Mouse (Mus musculus) limb, embryonic 15.5 days (tissue): Measurements from ENCODE around the gene Terf2ip. TPM values are rescaled to one million over a fixed set of nuclear protein-coding genes. Genes with fewer than 3 reads are reported as not detected.

Source experiments
- ATAC-seq: fragments of 200-750 bp; cut with Nextera tagmentation; 2 replicates; pipeline ENCODE4 v1.8.0; 2017; ENCODE audit warnings: low read depth, moderate TSS enrichment; ENCODE audit not compliant: insufficient number of reproducible peaks, low FRiP score, low TSS enrichment
- H3K27ac ChIP-seq: fragments of 300-500 bp; sonication (generic); 2 replicates; pipeline ENCODE4 v1.5.1; 2015; ENCODE audit warnings: moderate library complexity, mild to moderate bottlenecking, inconsistent platforms
- H3K27me3 ChIP-seq: fragments of 300-500 bp; sonication (generic); 2 replicates; pipeline ENCODE4 v1.6.1; 2015; ENCODE audit warnings: inconsistent platforms
- H3K36me3 ChIP-seq: fragments of 300-500 bp; sonication (generic); 2 replicates; pipeline ENCODE4 v1.6.1; 2015; ENCODE audit warnings: inconsistent platforms
- H3K4me1 ChIP-seq: fragments of 300-500 bp; sonication (generic); 2 replicates; pipeline ENCODE4 v1.6.1; 2015; ENCODE audit warnings: inconsistent platforms
- H3K4me2 ChIP-seq: fragments of 300-500 bp; sonication (generic); 2 replicates; pipeline ENCODE4 v1.6.1; 2015; ENCODE audit warnings: mild to moderate bottlenecking, inconsistent platforms
- H3K4me3 ChIP-seq: fragments of 300-500 bp; sonication (generic); 2 replicates; pipeline ENCODE4 v1.5.1; 2015; ENCODE audit warnings: mild to moderate bottlenecking, inconsistent platforms
- H3K9ac ChIP-seq: fragments of 300-500 bp; sonication (generic); 2 replicates; pipeline ENCODE4 v1.6.1; 2015; ENCODE audit warnings: inconsistent platforms
- H3K9me3 ChIP-seq: fragments of 300-500 bp; sonication (generic); 2 replicates; pipeline ENCODE4 v1.6.1; 2016; ENCODE audit warnings: inconsistent platforms
- WGBS: fragments of 180-500 bp; shearing (Covaris S2); methylation state at CpG from one replicate; pipeline ENCODE4 v1.1.7; 2015; 5-methylcytosine and 5-hydroxymethylcytosine counted together
- polyA plus RNA-seq: library from polyadenylated mRNA; unstranded; fragments of >200 nt; fragmentation: Nextera tagmentation; extraction: Ambion mirVana; gene quantifications from 2 replicates; pipeline ENCODE4 v1.2.1, GENCODE M21; 2015

The Terf2ip gene
- polyA plus RNA-seq, 1 experiment from 2014 or later = 23.2 TPM

DNA sequence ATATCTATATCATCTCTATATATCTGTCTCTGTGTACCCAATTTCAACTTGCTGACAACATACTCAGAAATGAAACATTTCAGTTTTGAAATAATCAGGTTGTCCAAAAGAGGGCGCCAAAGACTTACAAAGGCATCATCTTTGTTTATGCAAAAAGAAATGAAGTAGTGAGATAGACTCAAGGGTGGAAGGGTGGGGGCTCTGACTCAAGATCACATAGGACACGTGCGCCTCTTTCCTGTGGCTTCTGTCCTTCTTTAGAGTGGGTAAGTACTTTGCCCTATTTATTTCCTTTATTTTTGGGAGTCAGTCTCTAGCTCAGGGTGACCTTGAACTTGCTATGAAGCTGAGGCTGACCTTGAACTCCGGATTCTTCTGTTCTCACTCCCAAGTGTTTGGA, 50.2 kb downstream of the Terf2ip start:
- no peak for ATAC-seq
- Histone ChIP-seq H3K9ac (no peak overlapping the region), H3K27me3 (no peaks in the 10 kb centered on the region), H3K36me3 (no peaks in the 10 kb centered on the region), H3K9me3 (no peaks in the 10 kb centered on the region), H3K4me1 (no peaks in the 10 kb centered on the region), H3K4me3 (no peak overlapping the region), H3K4me2 (no peak overlapping the region), H3K27ac (no peak overlapping the region)
- 39% methylated on average over 4 of the region's 4 CpGs for WGBS

Other genes with a start within 250 kb of the Terf2ip start
- 225 and 232 TPM in 2 replicates for gene Cfdp1, start 157.1 kb upstream of the Terf2ip start, polyA plus RNA-seq
- 6.9 and 8.0 TPM in 2 replicates for gene Tmem170, start 134.6 kb upstream of the Terf2ip start, polyA plus RNA-seq
- 16.3 and 18.5 TPM in 2 replicates for gene Chst5, start 101.0 kb upstream of the Terf2ip start, polyA plus RNA-seq
- 16.3 and 16.4 TPM in 2 replicates for gene Tmem231, start 77.5 kb upstream of the Terf2ip start, polyA plus RNA-seq
- gene Gabarapl2, start 70.7 kb upstream of the Terf2ip start, polyA plus RNA-seq = 165 and 166 TPM in 2 replicates
- 8.1 and 9.4 TPM in 2 replicates for gene Adat1, start 19.1 kb upstream of the Terf2ip start, polyA plus RNA-seq
- 172 and 178 TPM in 2 replicates for gene Kars, start 75 bp upstream of the Terf2ip start, polyA plus RNA-seq
- 0.43 and 0.47 TPM in 2 replicates for gene Gm6793, start 3.6 kb downstream of the Terf2ip start, polyA plus RNA-seq